Mouse (Mus musculus): Measurements from ENCODE around the gene Cnbd2.

- TF ChIP-seq CTCF (IDR thresholded peaks at IDR 0.05; ENCODE audit: low read depth, low read length) (peak; percentile 32; the same call in 1 of the 2 replicates), POLR2A (IDR thresholded peaks at IDR 0.05; ENCODE audit: borderline replicate concordance, low read depth, low read length) (no peak)
Measured at GRCm38 (mm10) chr2:156305818-156306217, 6.3 kb upstream of the Cnbd2 start.

Data from bone marrow macrophage, adult 2 months (primary cell).